Mouse (Mus musculus): ENCODE measurements at regions not wholly inside any gene's neighbourhood (a gene's known extent, or its start where the extent isn't known, plus 50 kb on each side); places are given as distances from the start of the nearest gene placed in this dataset.

DNA sequence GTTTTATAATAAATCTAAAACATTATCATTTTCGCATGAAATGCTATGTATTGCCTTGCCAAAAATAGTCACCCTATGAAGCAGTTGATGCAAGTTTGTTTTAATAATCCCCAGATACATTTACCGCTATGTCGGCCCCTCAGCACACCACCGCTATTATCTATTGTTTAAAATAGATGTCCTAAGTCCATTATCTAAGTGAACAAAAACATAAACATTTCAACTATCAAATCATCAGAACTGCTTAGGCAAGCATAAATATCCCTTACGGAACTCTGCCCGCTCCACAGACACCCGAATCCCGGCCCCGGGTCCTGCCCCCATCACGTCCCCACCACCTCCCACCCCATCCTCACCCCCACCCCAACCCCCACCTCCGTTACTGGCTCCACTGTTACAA, 196.8 kb upstream of the Paip1 start:
- Histone ChIP-seq H3K9me3 (replicated peaks; ENCODE audit: control insufficient read depth, low read length) (no peaks in the 10 kb centered on the region), H3K27me3 (ENCODE audit: control insufficient read depth, insufficient read depth, low read length) (no peaks in the 10 kb centered on the region), H3K4me1 (ENCODE audit: control insufficient read depth, insufficient read depth) (peaks cover 11% of the 10 kb centered on the region; the same call in 1 of the 2 replicates), H3K4me3 (ENCODE audit: low read depth, low read length) (no peak overlapping the region), H3K27ac (ENCODE audit: low read depth) (no peak overlapping the region), H3K4me2 (ENCODE audit: low read depth, low read length) (no peak overlapping the region), H3K9ac (replicated peaks; ENCODE audit: low read depth, low read length) (no peak overlapping the region), H3K36me3 (replicated peaks; ENCODE audit: control insufficient read depth, insufficient read depth, low read length) (no peaks in the 10 kb centered on the region)
- 34% methylated on average over 11 of the region's 11 CpGs for WGBS
- no peak for DNase-seq (ENCODE audit: low spot score)
- no peak for ATAC-seq (ENCODE audit: insufficient read depth, low read depth)
- TF ChIP-seq CTCF (IDR thresholded peaks at IDR 0.05; ENCODE audit: low read depth) (no peak), EP300 (IDR thresholded peaks at IDR 0.05; ENCODE audit: low read depth) (no peak)

DNA sequence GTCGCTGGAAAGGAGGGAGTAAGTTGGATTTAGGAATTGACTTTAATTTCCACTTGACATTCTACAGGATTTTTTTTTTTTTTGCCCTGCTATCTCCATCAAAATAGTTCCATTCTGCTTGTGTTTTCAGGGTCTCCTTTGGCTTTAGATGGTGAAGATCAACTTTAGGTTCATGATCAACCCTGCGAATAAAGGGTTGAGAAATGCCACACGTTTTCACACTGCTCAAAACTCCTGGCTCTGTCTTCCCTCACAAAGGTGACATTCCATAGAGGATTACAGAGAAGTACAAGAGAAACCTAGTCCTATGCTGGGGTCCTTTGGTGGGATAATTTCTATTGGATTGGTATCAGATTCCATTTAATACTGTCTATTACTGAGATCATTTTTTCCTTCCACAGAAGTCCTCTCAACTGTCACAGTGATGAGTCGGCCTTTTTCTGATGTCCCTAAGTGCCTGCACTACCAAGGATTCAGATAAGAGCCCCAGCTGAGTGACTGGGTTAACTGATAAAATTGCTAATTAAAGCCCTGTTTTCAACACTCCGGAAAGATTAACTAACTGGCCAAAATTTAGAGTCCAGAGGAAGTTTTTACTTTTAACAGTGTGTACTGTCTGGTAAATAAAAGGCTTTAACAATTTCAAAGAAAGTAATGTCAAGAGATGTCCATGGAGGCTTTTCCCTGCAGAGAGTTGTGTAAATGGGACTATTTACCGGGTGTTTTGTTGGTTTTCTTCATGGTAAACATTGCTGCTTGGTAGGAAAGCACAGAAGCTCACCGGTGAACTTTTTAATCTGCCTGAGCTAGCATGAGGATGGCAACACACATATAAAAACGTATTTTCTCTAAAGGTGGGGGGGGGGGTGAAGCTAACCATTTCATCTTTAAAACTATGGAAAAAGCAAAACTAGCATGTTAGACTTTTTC, 196.0 kb upstream of the Paip1 start:
- H3K4me1 ChIP-seq (ENCODE audit: control insufficient read depth, insufficient read depth): peaks cover 11% of the 10 kb centered on the region; the same call in 1 of the 2 replicates
- ATAC-seq (ENCODE audit: insufficient read depth, low read depth) (no peak), DNase-seq (ENCODE audit: low spot score) (no peak)
- H3K9me3 ChIP-seq (replicated peaks; ENCODE audit: control insufficient read depth, low read length): no peaks in the 10 kb centered on the region
- no peak overlapping the region; the same call in 1 of the 2 replicates for H3K4me2 ChIP-seq (ENCODE audit: low read depth, low read length)
- 26% methylated on average over 8 of the region's 8 CpGs for WGBS
- H3K27ac ChIP-seq (ENCODE audit: low read depth): no peak overlapping the region
- no peaks in the 10 kb centered on the region for H3K27me3 ChIP-seq (ENCODE audit: control insufficient read depth, insufficient read depth, low read length)
- H3K9ac ChIP-seq (replicated peaks; ENCODE audit: low read depth, low read length): no peak overlapping the region
- no peaks in the 10 kb centered on the region for H3K36me3 ChIP-seq (replicated peaks; ENCODE audit: control insufficient read depth, insufficient read depth, low read length)
- no peak overlapping the region for H3K4me3 ChIP-seq (ENCODE audit: low read depth, low read length)
- TF ChIP-seq CTCF (IDR thresholded peaks at IDR 0.05; ENCODE audit: low read depth) (no peak), EP300 (IDR thresholded peaks at IDR 0.05; ENCODE audit: low read depth) (no peak)

DNA sequence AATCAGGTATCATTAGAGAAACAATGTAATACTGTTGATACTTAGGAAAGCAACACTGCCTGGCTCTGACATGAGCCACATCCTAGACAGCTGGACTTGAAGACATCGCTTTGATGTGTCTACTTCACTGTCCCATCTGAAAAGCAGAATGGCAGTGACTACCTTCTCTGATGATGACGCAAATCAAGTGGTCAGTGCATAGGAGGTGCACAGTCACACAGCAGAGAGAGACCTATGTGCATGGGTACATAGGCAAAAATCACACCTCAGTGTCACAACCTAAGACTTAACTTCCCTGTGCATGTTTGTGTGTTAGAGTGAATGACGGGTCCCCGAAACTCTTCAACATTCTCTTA, 195.4 kb upstream of the Paip1 start:
- TF ChIP-seq EP300 (IDR thresholded peaks at IDR 0.05; ENCODE audit: low read depth): no peak
- no peak for TF ChIP-seq CTCF (IDR thresholded peaks at IDR 0.05; ENCODE audit: low read depth)
- ATAC-seq (ENCODE audit: insufficient read depth, low read depth): no peak
- Histone ChIP-seq H3K4me3 (ENCODE audit: low read depth, low read length) (no peak overlapping the region), H3K27ac (ENCODE audit: low read depth) (no peak overlapping the region), H3K4me1 (ENCODE audit: control insufficient read depth, insufficient read depth) (peaks cover 11% of the 10 kb centered on the region; the same call in 1 of the 2 replicates), H3K9ac (replicated peaks; ENCODE audit: low read depth, low read length) (no peak overlapping the region), H3K36me3 (replicated peaks; ENCODE audit: control insufficient read depth, insufficient read depth, low read length) (no peaks in the 10 kb centered on the region), H3K4me2 (ENCODE audit: low read depth, low read length) (no peak overlapping the region), H3K27me3 (ENCODE audit: control insufficient read depth, insufficient read depth, low read length) (no peaks in the 10 kb centered on the region), H3K9me3 (replicated peaks; ENCODE audit: control insufficient read depth, low read length) (no peaks in the 10 kb centered on the region)
- 86% methylated on average over 4 of the region's 4 CpGs for WGBS
- DNase-seq (ENCODE audit: low spot score): no peak

DNA sequence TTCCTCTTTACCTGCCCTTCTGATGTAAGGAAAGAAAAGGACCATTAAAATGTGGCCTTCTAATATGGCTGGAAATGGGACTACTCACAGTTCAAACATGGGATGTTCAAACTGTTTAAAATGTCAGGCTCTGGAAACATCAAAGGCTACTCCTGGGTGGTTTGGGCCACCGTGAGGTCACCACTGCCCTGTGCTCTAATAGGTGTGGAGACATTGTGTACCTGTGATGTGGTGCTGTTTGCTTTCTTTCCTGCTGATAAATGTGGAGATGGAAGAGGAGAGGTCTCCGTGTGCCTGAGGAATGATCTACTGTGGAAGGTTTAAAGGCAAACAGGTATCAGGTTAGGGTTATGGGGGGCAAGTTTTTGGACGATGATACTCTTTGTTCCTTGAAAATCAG, 194.5 kb upstream of the Paip1 start:
- 75% methylated on average over 3 of the region's 3 CpGs for WGBS
- Histone ChIP-seq H3K36me3 (replicated peaks; ENCODE audit: control insufficient read depth, insufficient read depth, low read length) (no peaks in the 10 kb centered on the region), H3K4me1 (ENCODE audit: control insufficient read depth, insufficient read depth) (peaks cover 11% of the 10 kb centered on the region; the same call in 1 of the 2 replicates), H3K9me3 (replicated peaks; ENCODE audit: control insufficient read depth, low read length) (no peaks in the 10 kb centered on the region), H3K9ac (replicated peaks; ENCODE audit: low read depth, low read length) (no peak overlapping the region), H3K27me3 (ENCODE audit: control insufficient read depth, insufficient read depth, low read length) (no peaks in the 10 kb centered on the region), H3K4me3 (ENCODE audit: low read depth, low read length) (no peak overlapping the region), H3K4me2 (ENCODE audit: low read depth, low read length) (no peak overlapping the region), H3K27ac (ENCODE audit: low read depth) (no peak overlapping the region)
- ATAC-seq (ENCODE audit: insufficient read depth, low read depth): no peak
- no peak for TF ChIP-seq EP300 (IDR thresholded peaks at IDR 0.05; ENCODE audit: low read depth)
- DNase-seq (ENCODE audit: low spot score): no peak

DNA sequence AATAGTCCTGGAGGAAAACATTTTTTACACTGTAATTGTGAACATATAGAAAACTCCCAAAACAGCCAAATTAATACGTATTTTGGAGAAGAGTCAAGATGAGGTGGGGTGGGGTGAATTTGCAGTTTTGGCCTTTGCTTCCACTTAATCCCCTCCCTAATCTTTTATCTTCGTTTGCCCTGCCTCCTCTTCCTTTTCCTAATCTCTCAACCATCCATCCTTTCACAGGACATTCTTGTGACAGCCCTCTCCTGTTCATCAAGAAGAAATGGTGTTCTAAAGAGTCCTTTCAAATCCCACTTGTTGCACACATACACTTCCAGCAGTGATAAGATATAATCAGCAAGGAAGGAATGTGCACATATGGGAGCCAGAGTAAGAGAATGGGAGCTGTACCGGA, 186.0 kb upstream of the Paip1 start:
- H3K9me3 ChIP-seq (replicated peaks; ENCODE audit: control insufficient read depth, low read length): no peaks in the 10 kb centered on the region
- no peak overlapping the region for H3K4me3 ChIP-seq (ENCODE audit: low read depth, low read length)
- no peak overlapping the region for H3K4me2 ChIP-seq (ENCODE audit: low read depth, low read length)
- H3K4me1 ChIP-seq (ENCODE audit: control insufficient read depth, insufficient read depth): no peaks in the 10 kb centered on the region
- DNase-seq (ENCODE audit: low spot score) (no peak), ATAC-seq (ENCODE audit: insufficient read depth, low read depth) (no peak)
- H3K27me3 ChIP-seq (ENCODE audit: control insufficient read depth, insufficient read depth, low read length): no peaks in the 10 kb centered on the region
- no peak overlapping the region for H3K27ac ChIP-seq (ENCODE audit: low read depth)
- H3K36me3 ChIP-seq (replicated peaks; ENCODE audit: control insufficient read depth, insufficient read depth, low read length): no peaks in the 10 kb centered on the region
- H3K9ac ChIP-seq (replicated peaks; ENCODE audit: low read depth, low read length): no peak overlapping the region
- WGBS: 15% methylated on average over 3 of the region's 3 CpGs
- TF ChIP-seq CTCF (IDR thresholded peaks at IDR 0.05; ENCODE audit: low read depth): no peak
- no peak for TF ChIP-seq EP300 (IDR thresholded peaks at IDR 0.05; ENCODE audit: low read depth)

DNA sequence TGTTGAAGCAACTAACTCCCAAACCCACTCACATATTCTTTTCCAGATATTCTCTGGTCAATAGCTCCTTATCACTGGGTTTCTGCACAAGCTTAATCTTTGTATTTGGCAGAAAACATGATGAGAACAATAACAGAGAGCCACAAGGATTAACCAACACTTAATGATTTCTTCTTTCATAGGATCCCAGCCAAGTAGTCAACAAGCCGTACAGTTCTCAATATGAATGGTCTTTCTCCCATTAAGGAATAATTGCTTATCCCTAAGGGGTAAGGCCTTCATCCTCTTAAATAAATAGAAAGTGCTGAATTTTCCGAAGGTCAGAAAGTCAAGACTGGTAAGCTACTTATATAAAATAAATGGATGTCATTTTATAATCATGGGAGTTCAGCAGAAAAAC, 181.3 kb upstream of the Paip1 start:
- no peaks in the 10 kb centered on the region for H3K4me1 ChIP-seq (ENCODE audit: control insufficient read depth, insufficient read depth)
- H3K4me2 ChIP-seq (ENCODE audit: low read depth, low read length): no peak overlapping the region
- H3K9me3 ChIP-seq (replicated peaks; ENCODE audit: control insufficient read depth, low read length): no peaks in the 10 kb centered on the region
- TF ChIP-seq CTCF (IDR thresholded peaks at IDR 0.05; ENCODE audit: low read depth) (no peak), EP300 (IDR thresholded peaks at IDR 0.05; ENCODE audit: low read depth) (no peak)
- no peak overlapping the region for H3K4me3 ChIP-seq (ENCODE audit: low read depth, low read length)
- ATAC-seq (ENCODE audit: insufficient read depth, low read depth): no peak
- H3K27ac ChIP-seq (ENCODE audit: low read depth): no peak overlapping the region
- no peaks in the 10 kb centered on the region for H3K27me3 ChIP-seq (ENCODE audit: control insufficient read depth, insufficient read depth, low read length)
- DNase-seq (ENCODE audit: low spot score): no peak
- no peak overlapping the region for H3K9ac ChIP-seq (replicated peaks; ENCODE audit: low read depth, low read length)
- H3K36me3 ChIP-seq (replicated peaks; ENCODE audit: control insufficient read depth, insufficient read depth, low read length): no peaks in the 10 kb centered on the region
- 70% methylated on average over 2 of the region's 2 CpGs for WGBS

Measured in heart, postnatal 0 days (tissue).